Mouse (Mus musculus): ENCODE data around the gene Rpl27.
A peak's percentile ranks its signal among the peaks of the same experiment; 100 is the strongest.
"Not testable (repeated sequence)": the region's sequence is repeated elsewhere in the genome, so short reads cannot be mapped to it uniquely, and the experiment has no call there.

Rpl27 gene

DNA sequence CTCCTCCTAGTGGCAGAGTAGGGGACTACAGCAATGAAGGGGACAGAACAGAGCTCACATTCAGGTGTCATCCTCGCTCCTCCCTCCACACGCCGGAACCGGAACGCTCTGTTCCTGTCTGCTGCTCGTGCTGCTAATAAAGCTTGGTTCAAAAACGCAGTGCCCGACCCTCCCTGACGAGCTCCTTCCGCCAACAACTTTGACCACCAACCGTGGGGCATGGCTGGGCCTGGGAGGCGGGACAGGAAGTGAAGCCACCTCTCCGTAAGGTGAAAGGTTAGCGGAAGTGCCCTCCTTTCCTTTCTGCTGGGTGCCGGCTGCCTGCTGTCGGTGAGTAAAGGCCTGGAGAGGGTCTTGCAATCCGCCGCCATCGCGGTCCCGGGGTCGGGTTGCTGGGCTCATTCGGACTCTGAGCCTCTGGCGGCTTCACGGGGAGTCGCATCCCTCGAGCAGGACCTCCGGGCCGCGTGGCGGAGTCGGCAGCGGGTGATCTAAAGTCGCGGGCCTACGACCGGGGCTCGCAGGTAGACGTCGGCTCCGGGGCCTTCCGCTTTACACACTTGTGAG, at the start of gene Rpl27:
TSS of gene Rpl27 (plus strand) at position 172 of the 567 bp plus-strand sequence.
- DNase-seq (ENCODE audit: low spot score), result peak; percentile 99

DNA sequence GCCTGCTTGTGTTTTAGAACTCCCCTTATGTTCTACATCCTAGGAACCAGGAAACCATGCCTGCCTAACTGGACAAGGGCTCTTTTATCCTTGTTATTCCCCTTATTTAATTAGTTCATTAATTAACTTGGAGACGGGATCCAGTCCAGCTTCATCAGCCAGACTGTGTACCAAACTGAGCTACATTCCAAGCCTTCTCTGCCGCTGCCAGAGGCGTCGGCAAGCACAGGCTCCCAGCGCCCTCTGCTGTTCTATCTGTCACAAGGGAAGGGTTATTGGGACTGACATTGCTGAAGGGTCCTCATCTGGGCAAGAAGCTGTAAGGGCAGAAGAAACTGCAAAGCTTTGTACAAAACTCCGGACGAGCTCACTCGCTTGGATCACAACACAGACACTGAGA, 47.0 kb upstream of the Rpl27 start:
- peak; percentile 94 for DNase-seq (ENCODE audit: low spot score)

DNA sequence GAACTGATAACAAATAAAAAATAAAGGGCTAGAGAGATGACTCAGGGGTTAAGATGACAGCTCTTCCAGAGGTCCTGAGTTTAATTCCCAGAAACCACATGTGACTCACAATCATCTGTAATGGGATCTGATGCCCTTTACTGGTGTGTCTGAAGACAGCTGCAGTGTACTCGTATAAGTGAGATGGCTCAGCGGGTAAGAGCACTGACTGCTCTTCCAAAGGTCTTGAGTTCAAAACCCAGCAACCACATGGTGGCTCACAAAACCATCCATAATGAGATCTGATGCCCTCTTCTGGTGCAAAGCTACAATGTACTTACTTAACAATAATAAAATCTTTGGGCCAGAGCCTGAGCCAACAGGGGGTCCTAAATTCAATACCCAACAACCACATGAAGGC, 26.8 kb upstream of the Rpl27 start:
- DNase-seq (ENCODE audit: low spot score), result peak; percentile 36

DNA sequence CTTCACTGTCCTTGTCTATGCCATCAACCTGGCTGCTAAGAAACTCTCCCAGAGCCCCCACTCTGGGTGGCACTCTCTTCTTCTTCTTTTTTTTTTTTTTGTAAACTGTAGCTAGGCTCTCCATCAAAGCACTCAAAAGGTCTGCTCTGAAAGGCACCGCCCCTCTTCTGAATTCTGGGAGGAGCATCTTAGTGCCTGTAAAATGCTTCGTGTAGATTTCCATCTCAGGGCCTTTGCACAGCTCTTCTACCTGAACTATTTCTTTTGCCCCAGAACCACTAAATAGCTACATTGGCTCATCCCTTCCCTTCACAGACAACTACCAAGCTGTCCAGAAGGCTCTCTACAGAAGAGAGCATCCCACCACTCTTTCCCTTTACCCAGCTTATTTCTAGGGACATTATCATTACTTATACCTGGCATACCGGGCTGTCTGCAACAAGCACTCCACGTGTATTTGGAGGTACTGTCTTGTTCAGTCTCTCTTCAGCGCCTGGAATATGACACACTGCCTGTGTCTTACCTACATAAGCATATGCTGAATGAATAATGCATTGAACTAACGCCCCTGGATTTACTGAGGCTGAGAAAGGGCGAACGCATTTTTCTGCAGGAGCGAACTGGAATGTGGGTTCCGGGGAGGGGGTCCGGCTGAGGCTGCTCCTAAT, 25.5 kb upstream of the Rpl27 start:
- peak; percentile 62 for DNase-seq (ENCODE audit: low spot score)

DNA sequence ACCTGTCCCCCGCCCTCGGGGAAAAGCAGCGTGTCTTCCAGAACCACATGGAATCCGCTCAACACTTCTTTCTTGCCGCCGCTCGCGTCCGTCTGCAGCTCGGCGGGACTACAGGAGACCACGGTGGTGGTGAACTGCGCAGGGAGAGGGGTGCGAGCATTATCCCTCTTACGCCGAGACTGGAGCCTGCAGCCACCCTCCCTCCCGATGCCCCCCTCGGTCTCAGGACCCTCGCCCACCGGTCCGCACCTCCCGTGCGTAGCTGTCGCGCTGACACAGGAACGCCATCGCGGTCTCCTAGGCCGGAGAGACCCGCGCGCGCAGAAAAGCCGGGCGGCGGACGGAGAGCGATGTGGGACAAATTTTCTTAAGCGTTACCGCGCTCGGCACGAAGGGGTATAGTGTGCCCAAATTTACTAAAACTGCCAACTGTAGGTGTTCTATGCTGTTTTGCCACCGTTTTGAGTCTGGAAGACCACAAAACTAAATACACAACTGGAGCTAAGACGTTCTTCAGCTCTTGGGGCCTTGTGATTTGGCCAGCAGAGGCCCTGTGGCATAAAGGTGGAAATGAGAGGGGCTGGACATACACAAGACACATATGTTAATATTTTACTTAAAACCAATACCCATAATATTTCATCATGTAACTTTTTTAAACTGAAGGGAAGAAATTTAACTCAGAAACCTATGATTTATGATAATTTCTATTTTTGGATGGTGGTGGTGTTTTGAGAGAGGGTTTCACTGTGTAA, 24.8 kb upstream of the Rpl27 start, which contains the start of gene Aarsd1:
TSS of gene Aarsd1 (minus strand) at position 515 of the 755 bp plus-strand sequence.
- DNase-seq (ENCODE audit: low spot score), result peak; percentile 75

DNA sequence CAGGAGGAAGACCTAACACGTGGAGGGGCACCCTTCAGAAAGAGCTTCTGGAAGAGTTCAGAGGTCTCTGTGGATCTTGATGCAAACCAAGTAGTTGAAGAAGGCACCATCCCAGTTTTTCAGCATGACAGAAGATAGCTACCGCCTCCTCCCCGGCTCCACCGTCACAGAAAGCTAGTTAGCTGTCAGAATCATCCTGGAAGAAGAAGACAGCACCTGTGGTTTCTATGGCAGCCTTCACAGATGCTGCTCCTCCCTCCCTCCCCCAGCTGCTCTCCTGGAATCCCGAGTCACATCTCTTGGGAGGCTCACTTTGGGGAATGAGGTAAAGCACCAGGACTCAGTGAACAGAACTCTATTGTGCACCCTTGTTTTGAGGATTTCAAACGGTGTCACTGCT, 23.1 kb upstream of the Rpl27 start:
- DNase-seq (ENCODE audit: low spot score), result no peak

DNA sequence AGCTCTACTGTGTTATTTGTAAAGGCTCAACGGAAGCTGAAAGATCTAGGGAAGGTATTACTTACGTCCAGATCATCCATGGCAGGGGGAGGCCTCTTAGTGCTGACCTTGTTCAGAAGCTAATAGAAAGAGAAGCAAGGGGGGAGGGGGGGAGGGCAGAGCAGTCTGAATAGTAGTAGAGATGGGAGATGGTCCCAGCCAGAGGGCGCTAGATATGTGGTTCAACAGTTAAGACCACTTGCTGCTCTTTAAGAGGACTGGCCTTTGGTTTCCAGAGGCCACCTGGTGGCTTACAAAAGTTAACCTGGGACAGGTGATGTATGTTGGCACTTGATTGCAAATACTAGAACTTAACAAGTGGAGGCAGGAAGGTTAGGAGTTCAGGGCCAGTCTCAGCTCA, 22.5 kb upstream of the Rpl27 start:
- no peak for DNase-seq (ENCODE audit: low spot score)

DNA sequence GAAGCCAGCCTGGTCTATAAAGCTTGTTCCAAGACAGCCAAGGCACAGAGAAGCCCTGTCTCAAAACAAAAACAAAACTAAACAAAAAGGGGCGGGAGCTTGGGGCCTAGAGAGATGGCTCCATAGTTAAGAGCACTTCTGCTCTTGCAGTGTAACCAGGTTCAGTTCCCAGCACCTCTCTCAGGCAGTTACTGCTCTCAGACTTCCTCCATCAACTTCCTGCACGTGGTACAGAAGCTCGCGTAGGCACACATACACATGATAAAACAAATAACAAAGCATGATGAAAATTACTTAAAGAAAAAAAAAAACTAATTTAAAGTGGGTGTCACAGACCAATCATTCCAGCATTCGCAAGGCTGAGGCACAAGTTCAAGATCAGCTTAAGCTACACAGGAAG, 21.9 kb upstream of the Rpl27 start:
- DNase-seq (ENCODE audit: low spot score), result no peak

DNA sequence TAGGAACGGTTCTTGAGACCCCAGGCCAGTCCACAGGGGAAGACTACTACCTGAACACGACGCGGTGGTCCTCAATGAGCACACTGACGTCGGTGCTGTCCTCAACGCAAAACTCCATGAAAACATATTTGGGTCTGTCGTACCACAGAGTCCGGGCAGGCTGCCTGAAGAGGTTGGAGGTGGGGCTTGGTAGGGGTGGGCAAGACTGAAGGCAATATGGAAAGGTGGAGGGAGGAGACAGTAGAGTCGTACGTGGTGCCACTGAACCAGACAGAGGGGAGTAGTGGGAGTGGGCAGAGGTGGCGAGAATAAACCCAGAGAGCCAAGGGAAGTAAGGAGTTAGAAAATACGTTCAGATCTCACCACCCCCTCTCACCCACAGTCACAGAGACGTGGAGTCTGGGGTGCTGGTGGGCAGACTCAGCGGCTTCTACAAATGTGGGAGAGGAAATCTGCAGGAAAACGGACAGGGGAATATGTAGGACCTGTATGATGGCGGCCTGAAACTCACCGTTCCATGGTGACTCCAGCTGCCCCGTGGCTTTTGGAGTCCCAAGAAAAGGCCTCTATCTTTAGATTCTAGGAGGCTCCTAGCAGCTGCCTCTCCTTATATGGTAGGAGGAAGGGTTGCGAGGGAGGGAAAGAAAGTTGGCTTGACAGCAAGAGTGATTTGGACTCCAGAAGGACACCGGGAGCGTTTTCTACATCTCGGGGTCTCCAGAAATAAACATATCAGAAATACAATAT, 17.8 kb upstream of the Rpl27 start, which contains the start of gene Gm27029:
TSS of gene Gm27029 (minus strand) at position 692 of the 747 bp plus-strand sequence.
- DNase-seq (ENCODE audit: low spot score), result no peak

DNA sequence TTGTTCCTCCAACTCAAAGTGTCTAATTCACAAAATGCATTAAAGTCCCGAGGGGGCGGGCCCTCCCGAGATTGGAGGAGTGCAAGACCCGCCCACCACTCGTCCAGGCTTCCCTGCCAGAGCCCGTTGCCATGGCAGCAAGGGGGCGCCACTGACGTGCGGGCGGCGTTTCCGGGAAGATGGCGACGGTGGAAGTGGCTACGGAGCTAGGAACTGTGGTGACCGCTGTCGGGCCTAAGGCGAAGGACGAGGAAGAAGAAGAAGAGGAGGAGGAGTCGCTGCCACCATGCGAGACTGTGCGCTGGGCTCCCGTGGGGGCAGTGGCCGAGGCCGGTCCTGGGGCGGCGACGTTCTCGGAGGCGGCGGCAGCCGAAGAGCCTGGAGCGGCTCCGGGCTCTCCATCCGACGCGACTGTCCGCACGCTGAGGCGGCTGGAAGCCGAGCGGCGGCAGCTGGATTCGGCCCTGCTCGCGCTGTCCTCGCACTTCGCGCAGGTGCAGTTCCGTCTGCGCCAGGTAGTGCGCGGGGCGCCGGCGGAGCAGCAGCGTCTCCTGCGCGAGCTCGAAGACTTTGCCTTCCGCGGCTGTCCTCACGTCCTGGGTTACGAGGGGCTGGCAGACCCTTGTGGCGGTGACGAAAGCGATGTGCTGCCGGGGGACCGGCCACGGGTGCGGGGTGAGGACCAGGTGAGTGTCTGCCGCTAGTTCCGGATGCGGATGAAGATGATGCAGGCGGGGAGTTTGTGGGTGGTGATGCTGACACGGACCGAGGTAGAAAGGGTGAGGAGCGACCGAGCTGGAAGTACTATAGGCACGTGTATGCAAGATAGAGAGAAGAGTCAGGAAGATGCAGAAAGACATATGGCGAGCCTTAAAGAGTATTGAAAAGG, 16.9 kb upstream of the Rpl27 start, which contains the start of the genes Rundc1 and Ptges3l:
TSS of gene Rundc1 (plus strand) at position 161 of the 889 bp plus-strand sequence.
TSS of gene Ptges3l (minus strand) at position 409 of the 889 bp plus-strand sequence.
- DNase-seq (ENCODE audit: low spot score), result peak; percentile 98

DNA sequence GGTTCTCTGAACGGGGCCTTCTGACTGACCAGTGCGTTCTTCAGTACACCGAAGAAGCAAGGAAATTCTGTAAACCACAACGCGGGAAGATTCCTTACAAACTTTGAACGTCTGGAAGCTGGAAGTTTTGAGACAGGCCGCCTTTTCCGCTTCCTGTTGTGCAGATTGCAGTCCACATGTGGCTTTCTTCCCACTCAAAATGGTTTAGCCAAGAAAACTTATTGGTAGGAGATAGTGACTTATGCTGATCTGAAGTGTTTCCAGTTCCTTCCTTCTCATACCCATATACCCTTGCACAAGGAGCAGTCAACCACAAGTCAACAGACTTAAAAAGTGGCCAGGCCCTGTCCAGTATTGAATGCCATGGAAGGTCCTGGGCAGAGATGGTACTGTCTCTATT, 15.9 kb upstream of the Rpl27 start:
- no peak for DNase-seq (ENCODE audit: low spot score)

DNA sequence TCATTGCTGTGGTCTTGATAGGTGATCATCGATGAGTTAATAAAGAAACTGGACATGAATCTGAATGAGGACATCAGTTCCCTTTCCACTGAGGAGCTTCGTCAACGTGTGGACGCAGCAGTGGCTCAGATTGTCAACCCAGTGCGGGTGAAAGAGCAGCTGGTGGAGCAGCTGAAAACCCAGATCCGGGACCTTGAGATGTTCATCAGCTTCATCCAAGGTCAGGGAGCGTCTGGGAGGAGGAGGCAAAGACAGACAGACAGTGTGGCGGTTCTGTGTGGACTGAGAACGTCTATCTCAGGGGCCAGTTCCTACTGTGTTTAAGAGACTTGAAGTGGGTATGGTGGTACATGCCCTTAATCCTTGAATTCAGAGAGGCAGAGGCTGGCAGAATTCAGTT, 10.8 kb upstream of the Rpl27 start:
- no peak for DNase-seq (ENCODE audit: low spot score)

DNA sequence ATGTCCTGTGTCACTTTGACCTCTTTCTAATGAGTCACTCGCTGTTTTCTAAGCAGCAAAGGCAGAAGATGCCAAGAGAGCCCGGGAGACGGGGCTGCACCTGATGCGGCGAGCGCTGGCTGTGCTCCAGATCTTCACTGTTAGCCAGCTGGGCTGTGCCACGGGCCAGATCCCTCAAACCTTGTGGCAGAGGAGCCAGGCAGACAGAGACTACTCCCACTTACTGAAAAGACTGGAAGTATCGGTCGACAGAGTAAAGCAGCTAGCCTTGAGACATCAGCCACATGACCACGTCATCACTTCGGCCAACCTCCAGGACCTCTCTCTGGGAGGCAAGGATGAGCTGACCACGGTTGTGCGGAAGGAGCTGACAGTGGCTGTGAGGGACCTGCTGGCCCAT, 8.7 kb upstream of the Rpl27 start:
- no peak for DNase-seq (ENCODE audit: low spot score)

DNA sequence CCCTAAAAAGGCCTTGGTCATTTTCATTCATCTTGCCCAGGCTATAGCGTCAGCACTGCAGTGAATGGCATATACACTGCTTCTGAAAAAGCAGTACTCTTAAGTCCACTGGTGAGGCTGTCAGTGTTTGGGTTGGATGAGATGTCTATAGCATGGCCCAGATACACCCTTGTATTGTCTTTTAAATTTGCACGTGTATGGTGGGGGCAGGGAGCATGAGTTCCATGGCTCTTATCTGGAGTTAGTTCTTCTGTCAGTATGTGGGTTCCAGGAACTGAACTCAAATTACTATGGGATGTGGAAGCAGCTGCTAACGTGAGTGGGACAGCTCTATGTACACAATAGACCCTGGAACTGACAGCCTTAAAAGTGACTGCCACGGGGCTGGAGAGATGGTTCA, 6.3 kb upstream of the Rpl27 start:
- no peak for DNase-seq (ENCODE audit: low spot score)

DNA sequence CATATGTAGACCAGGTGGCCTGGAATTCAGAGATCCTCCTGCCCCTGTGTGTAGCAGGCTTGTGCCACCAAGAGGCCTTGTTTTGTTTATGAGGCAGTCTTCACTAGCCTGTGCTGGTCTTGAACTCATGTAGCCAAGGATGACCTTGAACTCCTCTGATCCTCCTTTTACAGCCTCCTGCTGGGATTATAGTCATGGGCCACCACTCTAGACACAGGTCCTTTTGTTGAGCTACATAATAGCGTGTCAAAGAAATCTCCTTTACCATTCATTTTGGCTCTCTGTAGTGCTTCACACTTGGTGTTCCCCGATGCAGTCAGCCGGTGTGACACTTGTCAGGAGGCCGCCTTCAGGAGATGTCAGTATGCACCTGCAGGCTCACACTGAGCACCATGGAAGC, 5.2 kb upstream of the Rpl27 start:
- no peak for DNase-seq (ENCODE audit: low spot score)

DNA sequence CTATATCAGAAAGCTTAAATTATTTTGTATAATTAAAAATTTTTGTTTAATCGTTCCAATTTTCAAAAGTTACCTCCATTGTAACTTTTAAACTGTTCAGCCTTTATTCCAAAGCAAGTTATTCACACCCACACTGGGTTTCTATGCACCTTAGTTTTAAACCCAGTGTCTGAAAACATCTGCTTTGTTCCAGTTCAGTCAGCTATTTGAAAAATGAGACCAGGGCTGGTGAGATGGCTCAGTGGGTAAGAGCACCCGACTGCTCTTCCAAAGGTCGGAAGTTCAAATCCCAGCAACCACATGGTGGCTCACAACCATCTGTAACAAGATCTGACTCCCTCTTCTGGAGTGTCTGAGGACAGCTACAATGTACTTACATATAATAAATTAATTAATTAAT, 4.1 kb upstream of the Rpl27 start:
- DNase-seq (ENCODE audit: low spot score), result not testable (repeated sequence)

DNA sequence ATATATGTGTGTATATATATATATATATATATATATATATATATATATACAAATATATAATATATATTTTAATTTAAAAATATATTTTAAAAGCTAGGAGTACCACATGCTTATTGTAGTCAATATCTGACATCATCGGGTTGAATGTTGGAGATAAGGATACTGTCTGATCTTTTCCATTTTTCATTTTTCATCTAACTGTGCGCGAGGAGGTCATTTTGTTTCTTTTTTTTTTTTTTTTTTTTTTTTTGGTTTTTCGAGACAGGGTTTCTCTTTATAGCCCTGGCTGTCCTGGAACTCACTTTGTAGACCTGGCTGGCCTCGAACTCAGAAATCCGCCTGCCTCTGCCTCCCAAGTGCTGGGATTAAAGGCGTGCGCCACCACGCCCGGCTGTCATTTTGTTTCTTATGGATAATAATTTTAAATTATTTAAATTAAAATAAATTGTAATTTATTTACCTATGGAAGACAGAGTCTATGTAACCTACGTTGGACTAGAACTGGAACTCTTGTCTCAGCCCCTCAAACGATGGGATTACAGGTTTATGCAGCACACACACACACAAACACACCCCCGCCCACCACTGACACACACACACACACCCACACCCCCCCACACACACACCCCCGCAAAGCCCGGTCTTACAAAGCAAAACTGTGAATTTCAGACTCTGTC, 510 bp upstream of the Rpl27 start:
- not testable (repeated sequence) for DNase-seq (ENCODE audit: low spot score)

DNA sequence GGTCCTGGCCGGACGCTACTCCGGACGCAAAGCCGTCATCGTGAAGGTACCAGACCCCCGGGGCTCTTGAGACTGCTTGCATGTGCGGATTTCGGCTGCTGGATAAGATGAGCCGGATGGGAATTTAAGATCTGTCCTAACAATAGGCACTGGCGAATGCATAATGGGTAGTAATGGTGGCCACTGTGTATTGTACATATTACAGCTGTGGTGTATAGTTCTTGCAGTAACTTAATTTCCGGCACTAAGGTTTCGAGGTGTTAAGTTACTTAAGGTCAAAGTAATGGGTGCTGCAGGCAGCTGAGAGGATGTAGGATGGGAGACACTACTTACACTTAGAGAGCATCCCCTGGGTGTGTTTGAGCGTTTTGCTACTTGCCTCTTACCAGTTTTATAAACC, 662 bp downstream of the Rpl27 start:
- DNase-seq (ENCODE audit: low spot score), result no peak

DNA sequence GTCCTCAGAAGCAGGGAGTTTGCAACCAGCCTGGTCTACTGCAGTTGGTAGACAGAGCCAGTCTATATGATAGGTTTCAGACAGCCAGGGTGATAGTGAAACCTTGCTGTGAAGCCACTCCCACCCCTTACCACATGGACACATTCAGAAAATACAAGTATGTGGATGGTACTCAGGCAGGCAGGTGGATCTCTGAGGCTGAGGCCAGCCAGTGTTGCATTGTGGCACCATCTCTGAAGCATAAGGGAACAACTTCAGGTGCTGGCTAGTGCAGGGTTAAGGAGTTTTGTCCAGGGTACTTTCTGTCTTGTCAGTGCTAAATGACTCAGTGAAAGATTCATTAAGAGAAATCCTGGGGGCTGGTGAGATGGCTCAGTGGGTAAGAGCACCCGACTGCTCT, 4.2 kb downstream of the Rpl27 start:
- no peak for DNase-seq (ENCODE audit: low spot score)

DNA sequence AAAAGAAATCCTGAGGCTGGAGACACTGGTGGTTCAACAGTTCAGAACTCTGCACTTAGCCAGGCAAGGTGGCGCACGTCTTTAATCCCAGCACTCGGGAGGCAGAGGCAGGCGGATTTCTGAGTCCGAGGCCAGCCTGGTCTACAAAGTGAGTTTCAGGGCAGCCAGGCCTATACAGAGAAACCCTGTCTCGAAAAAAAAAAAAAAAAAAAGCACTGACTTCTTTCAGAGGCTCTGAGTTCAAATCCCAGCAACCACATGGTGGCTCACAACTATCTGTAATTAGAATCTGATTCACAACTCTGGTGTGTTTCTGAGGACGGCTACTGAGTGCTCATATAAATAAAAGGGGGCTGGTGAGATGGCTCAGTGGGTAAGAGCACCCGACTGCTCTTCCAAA, 4.8 kb downstream of the Rpl27 start:
- DNase-seq (ENCODE audit: low spot score), result not testable (repeated sequence)

DNA sequence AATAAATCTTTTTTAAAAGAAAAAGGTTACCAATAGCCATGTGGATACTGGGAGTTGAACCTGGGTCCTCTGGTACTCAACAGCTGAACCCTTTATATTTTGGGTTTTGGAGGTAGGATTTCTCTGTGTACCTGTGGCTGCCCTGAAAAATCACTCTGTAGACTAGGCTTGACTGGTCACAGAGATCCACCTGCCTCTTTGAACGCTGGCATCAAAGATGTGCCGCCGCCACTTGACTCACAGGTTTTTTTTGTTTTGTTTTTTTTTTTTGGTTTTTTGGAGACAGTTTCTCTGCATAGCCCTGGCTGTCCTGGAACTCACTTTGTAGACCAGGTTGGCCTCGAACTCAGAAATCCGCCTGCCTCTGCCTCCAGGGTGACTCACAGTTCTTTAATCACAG, 5.7 kb downstream of the Rpl27 start:
- DNase-seq (ENCODE audit: low spot score), result no peak

All from adipocyte (in vitro differentiated cells).